Mouse (Mus musculus) ES-Bruce4 (cell line): Measurements from ENCODE around the gene Arhgap40. TPM values are rescaled to one million over a fixed set of nuclear protein-coding genes. Genes with fewer than 3 reads are reported as not detected.

Experiments used
- H3K27ac ChIP-seq: 2 replicates; pipeline ENCODE4 v1.5.1; 2012; ENCODE audit warnings: low read length, inconsistent platforms; ENCODE audit not compliant: insufficient read depth
- H3K27me3 ChIP-seq: 2 replicates; pipeline ENCODE4 v1.6.1; 2012; ENCODE audit warnings: mild to moderate bottlenecking, low read length, inconsistent platforms; ENCODE audit not compliant: control insufficient read depth, poor library complexity, insufficient read depth, severe bottlenecking
- H3K36me3 ChIP-seq: 2 replicates; pipeline ENCODE4 v1.6.1; 2012; ENCODE audit warnings: inconsistent platforms, mild to moderate bottlenecking, low read length, moderate library complexity; ENCODE audit not compliant: control insufficient read depth, poor library complexity, insufficient read depth, severe bottlenecking
- H3K4me1 ChIP-seq: one replicate; pipeline ENCODE4 v1.8.1; 2011; ENCODE audit warnings: low read length; ENCODE audit not compliant: control insufficient read depth, insufficient read depth
- H3K4me3 ChIP-seq: 2 replicates; pipeline ENCODE4 v1.5.1; 2011; ENCODE audit warnings: low read depth, mild to moderate bottlenecking, low read length
- H3K9ac ChIP-seq: 2 replicates; pipeline ENCODE4 v1.6.1; 2012; ENCODE audit warnings: low read depth, mild to moderate bottlenecking, inconsistent platforms; ENCODE audit not compliant: poor library complexity, severe bottlenecking
- H3K9me3 ChIP-seq: replicated peaks from 2 replicates; pipeline ENCODE4 v1.6.1; 2012; ENCODE audit warnings: mild to moderate bottlenecking, low read length, inconsistent platforms; ENCODE audit not compliant: control insufficient read depth, poor library complexity, insufficient read depth, severe bottlenecking
- CTCF ChIP-seq: IDR thresholded peaks from one replicate; pipeline ENCODE4 v1.8.1; 2011; ENCODE audit warnings: low read depth, low read length
- EP300 ChIP-seq: IDR thresholded peaks from 2 replicates; pipeline ENCODE4 v1.6.1; 2011; ENCODE audit warnings: low read depth, low read length; ENCODE audit not compliant: insufficient read depth
- POLR2A ChIP-seq: IDR thresholded peaks from one replicate; pipeline ENCODE4 v1.8.1; 2011; ENCODE audit warnings: low read length; ENCODE audit not compliant: insufficient read depth
- polyA plus RNA-seq: library from polyadenylated mRNA; stranded (reverse); fragments of >200 nt; gene quantifications from 2 replicates; pipeline ENCODE4 v1.2.4, GENCODE M21; 2011; ENCODE audit warnings: low read depth; ENCODE audit not compliant: missing spikeins, insufficient read depth, insufficient read length

The Arhgap40 gene
- polyA plus RNA-seq, 1 experiment = not detected

DNA sequence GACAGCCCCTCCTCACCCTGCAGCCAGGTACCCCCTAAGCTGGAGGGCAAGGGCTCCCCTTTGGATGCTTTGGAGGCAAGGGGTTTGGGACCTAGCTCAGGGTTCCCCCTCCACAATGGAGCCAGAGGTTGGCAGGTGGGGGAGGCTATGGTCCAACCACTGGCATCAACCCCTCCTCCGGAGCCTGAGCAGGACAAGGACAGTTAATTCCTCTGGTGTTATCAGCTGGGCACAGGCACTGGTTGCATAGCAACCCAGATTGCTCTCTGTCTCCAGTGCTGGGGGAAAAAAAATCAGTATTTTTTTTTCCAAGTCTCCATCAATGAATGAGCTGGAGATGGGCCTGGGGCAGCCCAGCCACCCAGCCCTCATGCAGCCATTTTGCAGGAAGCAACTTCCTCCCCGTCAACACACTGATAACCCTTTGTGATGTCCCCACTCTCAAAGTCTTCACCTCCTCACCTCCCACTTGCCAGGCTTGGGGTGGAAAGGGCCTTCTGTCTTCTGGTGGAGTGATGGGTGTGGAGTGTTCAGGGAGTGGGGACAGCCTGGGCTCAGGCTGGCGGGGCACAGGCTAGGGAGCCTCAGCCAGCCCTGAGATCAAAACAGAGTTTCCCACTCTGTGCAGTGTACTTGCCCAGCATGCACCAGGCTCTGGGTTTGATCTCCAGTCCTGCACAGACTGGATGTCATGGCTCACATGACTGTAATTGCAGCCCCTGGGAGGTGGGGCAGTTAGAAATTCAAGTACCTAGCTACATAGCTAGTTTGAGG lies 49.0 kb downstream of the Arhgap40 start:
- H3K9me3 ChIP-seq = no peaks in the 10 kb centered on the region
- no peak overlapping the region for H3K4me3 ChIP-seq
- no peaks in the 10 kb centered on the region for H3K4me1 ChIP-seq
- H3K27ac ChIP-seq = no peak overlapping the region
- H3K9ac ChIP-seq = no peak overlapping the region
- TF ChIP-seq CTCF (no peak), EP300 (no peak), POLR2A (no peak)
- H3K27me3 ChIP-seq = no peaks in the 10 kb centered on the region
- H3K36me3 ChIP-seq = no peaks in the 10 kb centered on the region

DNA sequence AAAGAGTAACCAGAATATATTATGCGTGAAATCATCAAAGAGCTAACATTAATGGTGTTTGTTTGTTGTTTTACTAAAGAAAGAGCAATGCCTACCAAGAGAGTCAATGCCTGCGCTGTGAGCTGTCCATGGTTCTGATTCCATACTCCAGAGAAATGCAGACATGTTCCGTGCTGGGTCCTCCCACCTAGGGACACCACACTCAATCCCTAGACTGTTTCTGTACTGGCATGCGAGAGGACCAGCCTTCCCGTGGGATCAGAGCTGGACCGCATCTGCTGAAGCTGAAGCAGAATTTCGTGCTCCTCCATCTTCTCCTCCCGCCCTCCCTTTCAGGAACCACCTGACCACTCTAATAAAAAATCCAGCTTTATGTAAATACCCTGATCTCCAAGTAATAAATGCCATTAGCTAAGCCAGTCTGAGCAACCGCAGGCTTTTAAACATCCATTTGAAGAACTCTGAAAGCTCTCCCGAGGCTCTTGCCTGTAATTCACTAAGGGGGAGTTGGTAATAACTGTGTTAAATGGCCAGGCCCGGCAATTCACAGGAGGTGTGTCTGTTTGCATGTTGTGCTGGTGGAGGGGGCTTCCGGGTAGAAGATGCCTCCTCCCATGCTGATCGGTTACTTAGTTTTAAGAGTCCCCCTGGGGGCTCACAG lies 58.0 kb downstream of the Arhgap40 start:
- Histone ChIP-seq H3K27me3 (no peaks in the 10 kb centered on the region), H3K36me3 (no peaks in the 10 kb centered on the region), H3K4me1 (no peaks in the 10 kb centered on the region), H3K27ac (no peak overlapping the region), H3K9ac (no peak overlapping the region), H3K9me3 (no peaks in the 10 kb centered on the region), H3K4me3 (no peak overlapping the region)
- TF ChIP-seq EP300 (no peak), CTCF (no peak), POLR2A (no peak)

DNA sequence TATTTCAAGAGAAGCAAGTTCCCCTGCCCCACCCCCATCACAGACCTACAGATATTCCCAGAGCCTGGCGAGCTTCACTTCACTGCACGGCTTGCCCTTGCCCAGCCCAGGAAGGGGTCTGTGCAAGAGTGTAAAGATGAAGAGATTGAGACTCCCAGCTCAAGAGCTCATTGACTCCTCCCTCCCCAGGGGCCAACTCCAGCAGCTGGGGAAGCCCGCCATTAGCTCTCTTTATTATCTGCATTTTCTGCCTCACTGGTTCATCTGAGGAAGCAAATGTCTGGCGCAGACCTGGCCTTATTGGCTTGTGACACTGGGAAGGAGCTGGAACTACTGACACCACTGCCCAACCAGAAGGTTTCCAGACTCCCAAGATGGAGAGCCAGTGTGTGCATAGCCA lies 67.4 kb downstream of the Arhgap40 start:
- Histone ChIP-seq H3K27me3 (no peaks in the 10 kb centered on the region), H3K9ac (no peak overlapping the region), H3K36me3 (no peaks in the 10 kb centered on the region), H3K4me3 (no peak overlapping the region), H3K9me3 (no peaks in the 10 kb centered on the region), H3K4me1 (no peaks in the 10 kb centered on the region), H3K27ac (no peak overlapping the region)
- no peak for TF ChIP-seq POLR2A
- no peak for TF ChIP-seq CTCF
- no peak for TF ChIP-seq EP300

DNA sequence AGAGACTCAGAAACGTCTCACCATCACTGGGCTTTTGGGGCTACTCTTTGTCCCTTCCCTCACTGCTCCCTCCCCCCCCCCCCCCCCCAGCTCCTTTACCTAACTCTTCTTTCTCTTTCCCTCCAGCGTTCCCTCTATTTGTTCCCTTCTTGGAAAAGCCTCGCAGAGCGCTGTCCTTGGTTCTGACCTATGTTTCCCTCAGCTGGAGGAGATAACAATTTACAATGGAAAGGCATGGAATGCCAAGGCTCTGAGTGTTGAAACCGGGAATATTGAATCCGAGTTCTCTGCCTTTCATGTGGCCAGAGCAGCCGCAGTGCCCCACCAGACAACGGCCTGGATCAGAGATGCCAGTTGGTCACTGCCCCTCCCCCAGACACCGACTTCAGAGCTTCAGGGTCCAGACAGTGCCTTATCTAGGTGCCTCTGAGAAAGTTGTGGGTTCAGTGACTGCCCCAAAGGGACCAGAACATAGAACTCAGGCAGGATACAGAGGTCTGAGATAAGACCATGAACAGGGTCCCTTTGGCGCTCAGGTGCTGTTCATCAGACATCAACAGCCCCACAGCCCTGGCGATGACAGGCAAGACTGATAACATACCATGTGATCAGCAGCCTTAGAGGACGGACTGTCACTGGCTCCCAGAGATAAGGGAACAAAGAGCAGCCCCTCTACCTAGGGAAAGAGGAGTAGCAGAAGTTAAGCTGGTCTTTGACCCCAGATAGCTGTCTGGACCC lies 72.2 kb downstream of the Arhgap40 start:
- H3K27me3 ChIP-seq = no peaks in the 10 kb centered on the region; the same call in 1 of the 2 replicates
- H3K4me1 ChIP-seq = no peaks in the 10 kb centered on the region
- TF ChIP-seq POLR2A (no peak), EP300 (no peak), CTCF (no peak)
- no peak overlapping the region for H3K9ac ChIP-seq
- no peaks in the 10 kb centered on the region for H3K9me3 ChIP-seq
- no peaks in the 10 kb centered on the region for H3K36me3 ChIP-seq
- H3K4me3 ChIP-seq = no peak overlapping the region
- no peak overlapping the region for H3K27ac ChIP-seq

DNA sequence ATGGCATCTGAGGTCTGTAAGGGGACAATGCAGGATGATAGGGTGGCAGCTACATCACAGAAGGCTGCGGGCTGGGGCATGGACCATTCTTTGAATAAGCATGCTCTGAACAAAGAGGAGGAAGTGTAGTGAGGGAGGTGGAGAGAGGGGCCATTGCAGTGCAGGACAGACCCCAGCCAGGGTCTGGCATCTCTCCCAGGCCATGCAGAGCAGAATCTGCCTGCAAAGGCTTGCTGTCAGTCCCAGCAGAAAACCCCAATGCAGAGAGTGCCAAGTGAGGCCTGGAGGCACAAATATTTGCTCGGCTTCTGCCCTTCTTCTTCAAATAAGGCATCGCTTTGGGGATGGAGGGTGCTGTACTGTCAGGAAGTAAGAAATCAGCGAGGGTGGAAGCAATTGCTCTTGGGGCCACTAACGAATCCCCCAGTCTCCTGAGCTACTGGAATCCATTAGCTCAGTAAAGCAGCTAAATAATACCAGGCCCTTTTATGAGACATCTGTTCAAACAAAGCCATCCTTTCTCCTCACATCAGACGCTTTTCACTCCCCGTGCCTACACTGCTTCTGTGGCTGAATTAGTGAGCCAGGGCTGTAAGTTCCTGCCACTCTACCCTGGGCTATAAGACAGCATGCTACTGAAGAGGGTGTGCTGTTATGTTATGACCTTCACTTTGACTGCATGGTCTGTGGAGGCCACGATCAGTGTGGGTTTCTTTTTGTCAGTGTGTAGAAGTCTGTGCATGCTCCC lies 76.1 kb downstream of the Arhgap40 start:
- Histone ChIP-seq H3K4me1 (no peaks in the 10 kb centered on the region), H3K36me3 (no peaks in the 10 kb centered on the region), H3K9me3 (no peaks in the 10 kb centered on the region), H3K4me3 (no peak overlapping the region), H3K27ac (no peak overlapping the region), H3K27me3 (no peaks in the 10 kb centered on the region; the same call in 1 of the 2 replicates), H3K9ac (no peak overlapping the region)
- TF ChIP-seq CTCF (no peak), POLR2A (no peak), EP300 (no peak)
